Mouse (Mus musculus) testis, adult 2 months (tissue): ENCODE results near the gene Myo10.

Source experiments
- CTCF ChIP-seq: fragments of 200-500 bp; IDR thresholded peaks from 2 replicates; pipeline ENCODE4 v1.5.1; 2012; ENCODE audit warnings: low read depth, mild to moderate bottlenecking, inconsistent platforms, low read length, moderate library complexity; ENCODE audit not compliant: control insufficient read depth, insufficient read depth, insufficient replicate concordance
- POLR2A ChIP-seq: fragments of 200-500 bp; IDR thresholded peaks from 2 replicates; pipeline ENCODE4 v1.6.1; 2012; ENCODE audit warnings: low read depth, mild to moderate bottlenecking, inconsistent platforms, low read length, moderate library complexity; ENCODE audit not compliant: control insufficient read depth

DNA sequence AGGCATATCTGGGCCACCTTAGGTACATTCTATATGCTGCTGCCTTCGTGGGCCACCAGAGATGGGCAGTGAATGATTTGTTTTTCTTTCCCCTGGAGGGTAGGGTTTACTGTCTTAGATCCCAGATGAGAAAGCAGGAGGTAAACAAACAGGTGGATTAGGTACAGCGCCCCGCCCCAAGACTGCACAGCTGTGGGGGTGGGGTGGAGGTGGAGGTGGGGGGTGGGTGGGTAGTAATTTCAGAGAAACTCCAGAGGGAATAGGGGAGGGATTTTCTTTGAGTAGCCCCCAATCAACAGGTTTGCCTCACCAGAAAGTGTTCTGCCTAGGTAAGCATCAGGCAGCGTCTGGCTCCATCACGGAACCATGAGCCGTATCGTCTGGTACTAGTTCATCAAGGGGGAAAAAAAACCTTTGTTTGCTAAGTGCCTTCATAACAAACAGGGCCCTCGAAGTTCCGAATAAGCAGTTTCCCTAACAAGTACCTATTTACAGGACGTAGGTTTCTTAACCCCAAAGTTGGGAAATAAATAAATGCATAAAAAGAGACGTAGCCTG, 221.8 kb downstream of the Myo10 start:
- TF ChIP-seq POLR2A (no peak), CTCF (no peak)
